Mouse (Mus musculus) frontal cortex, postnatal 25 days (tissue): Measurements from ENCODE around the gene Nfib.

ENCODE experiments used
- DNase-seq, 2 experiments: peaks; one replicate each; pipeline ENCODE4 v3.0.0; 2022; ENCODE audit warnings: low spot score in 2 of 2

Nfib gene

GRCm38 (mm10) chr4:82540466-82540990, 165.0 kb downstream of the Nfib start:
- no peak for DNase-seq

DNA sequence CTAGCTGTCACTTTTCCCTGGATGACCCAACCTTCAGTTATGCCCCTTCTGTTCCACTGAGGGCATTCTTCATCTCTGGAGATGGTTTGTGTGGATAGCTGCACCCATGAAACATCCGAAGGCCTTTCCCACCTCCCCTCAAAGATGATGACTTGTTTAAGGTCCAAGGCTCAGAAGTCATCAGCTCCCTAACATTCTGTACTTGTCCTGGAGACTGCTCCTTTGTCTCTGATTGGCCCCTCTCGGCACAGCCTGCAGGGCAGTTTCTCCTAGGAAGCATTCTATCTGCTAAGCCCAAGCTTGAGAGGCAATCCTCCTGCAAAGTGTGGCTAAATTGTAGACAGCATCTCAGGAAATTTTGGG, 165.5 kb downstream of the Nfib start:
- no peak for DNase-seq

GRCm38 (mm10) chr4:82539406-82540047, 166.0 kb downstream of the Nfib start:
- no peak for DNase-seq

DNA sequence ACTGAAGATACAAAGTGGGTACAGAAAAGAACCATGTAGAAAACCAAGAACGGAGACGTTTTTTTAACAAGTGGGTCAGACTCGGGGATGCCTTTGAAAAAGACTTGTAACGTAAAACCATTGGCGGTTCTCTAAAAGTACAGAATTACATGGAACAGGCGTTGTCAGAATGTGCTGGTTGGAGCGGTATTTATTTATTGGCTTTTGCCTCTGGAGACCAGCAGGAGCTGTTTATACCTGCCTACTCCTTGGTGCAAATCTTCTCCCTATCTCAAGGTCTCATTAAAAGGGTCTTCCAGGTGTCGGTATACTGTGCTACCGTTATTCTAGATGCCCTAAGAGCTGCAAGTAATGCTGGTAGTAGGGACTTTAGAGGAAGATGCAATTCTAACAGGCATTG, 166.7 kb downstream of the Nfib start:
- DNase-seq = no peak

DNA sequence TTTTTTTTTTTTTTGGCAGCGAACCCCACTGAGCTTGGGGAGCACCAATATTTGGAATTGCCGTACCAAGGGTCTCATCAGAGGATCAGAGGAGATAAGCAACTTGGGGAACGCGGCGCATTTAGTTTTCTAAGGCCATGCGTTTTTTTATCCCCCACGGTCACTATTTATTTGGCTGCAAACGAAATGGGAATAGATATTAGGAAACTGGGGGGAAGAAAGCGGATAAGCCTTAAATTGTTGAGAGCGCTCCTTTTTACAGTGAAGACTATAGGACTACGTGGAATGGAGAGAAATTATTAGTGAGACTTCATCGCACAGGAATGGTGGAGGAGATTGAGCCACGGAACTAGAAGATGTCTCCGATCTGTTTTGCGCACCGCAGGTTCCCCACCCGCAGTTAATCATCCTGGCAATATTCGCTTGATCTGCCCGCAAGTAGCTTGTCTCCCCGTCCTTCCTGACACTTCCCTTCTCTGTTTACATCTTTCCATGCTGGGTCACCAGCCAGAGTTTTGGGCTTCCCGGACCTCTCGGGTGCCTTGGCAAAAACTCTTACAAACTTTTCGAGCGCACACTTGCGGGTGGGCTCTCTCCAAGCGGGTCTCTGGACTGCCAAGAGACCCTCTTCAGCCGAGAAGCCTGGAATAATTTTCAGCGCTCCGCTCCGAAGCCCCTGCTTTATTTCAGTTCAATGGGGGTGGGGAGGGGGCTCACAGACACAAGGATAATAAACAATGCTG, 167.3 kb downstream of the Nfib start:
- DNase-seq = no peak

- DNase-seq = no peak
These were observed 168.1 kb downstream of the Nfib start for GRCm38 (mm10) chr4:82537279-82537967.

GRCm38 (mm10) chr4:82536435-82537278, 168.9 kb downstream of the Nfib start:
- DNase-seq = no peak

DNA sequence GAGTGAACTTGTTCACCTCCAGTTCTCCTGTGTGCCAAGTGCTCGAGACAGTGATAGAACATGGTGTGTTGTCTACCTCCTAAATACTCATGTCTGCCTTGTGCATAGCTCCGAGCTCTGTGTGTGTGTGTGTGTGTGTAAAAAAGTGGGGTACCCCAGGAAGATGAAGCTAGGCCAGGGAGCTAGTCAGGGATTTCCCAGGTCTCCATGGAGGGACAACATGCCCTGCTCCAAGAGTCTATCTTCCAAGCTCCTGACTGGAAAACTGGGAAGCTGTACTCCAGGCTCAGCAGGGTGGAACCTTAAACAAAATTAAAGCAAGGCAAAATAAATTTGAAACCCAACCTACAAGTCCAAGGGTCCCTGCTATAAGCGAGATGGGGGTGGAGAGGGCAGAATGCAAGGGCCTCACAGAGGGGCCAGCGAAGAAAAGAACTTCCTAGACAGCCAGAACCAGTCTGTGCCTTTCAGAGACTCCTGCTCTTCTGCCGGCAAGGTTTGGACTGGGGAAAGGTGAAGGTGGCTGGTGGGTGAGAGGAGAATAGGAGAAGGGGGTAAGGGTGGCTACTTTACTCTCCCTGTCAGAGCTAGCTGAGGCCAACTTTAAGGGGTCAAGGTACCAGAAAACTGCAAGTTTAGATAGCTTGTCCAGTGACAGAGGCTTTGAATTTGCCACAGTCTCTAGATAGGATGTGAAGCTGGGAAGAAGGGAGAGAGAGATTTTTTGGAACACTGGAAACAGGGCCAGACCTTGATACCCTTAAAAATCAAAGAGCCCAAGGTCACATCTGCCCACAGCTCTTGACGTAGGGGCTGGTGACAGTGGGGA, 169.7 kb downstream of the Nfib start:
- no peak for DNase-seq

DNA sequence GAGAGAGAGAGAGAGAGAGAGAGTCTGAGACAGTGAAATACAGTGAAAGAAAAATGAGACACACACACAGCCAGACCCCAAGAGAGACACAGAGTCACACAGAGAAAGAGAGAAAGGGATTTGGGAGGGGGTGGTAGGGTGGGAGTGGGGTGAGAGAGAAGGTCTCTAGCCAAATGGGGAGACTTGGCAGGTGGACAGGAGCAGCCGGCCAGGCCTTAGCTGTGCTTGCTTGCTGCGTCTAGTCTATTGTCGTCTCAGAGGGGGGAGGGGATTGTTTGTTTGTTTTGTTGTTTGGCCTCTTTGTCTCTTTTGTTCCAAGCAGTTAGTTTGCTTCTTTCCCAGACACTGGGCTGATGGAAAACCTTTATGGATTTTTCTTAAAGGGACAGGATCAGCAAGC, 172.3 kb downstream of the Nfib start:
- no peak for DNase-seq

DNA sequence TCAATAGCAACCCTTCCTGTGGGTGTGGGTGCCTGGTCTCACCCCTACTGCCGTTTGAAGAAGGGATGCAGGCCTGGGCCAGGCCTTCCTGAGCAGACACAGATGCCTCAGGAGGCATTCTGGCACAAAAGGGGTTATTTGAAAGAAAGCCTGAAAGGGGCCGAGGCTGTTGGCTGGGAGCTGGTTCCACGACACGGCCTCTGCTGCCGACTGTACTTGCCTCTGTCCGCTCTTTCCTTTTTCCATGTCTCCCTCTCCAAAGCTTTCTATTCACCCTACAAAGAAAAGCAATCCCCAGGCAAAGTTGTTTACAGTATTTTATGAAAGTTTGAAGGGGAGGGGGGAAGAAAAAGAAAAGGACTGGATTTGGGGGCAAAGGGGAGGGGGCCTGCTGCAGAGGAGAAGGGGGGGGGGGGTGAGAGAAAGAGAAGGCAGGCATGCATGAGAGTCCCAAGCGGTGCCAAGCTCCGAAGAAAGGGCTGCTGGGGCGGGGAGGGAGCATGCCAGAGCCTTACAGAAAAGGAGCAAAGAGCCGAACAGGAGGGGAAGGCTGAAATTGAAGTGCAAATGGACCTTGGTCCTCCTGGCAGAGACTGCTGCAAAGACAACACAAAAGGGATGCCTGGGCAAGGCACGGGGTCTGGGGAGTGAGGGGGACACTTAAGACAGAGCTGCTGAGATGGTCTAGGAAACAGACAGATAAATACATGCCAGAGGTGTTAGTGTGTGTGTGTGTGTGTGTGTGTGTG, 172.9 kb downstream of the Nfib start:
- DNase-seq = no peak

GRCm38 (mm10) chr4:82531977-82532376, 173.6 kb downstream of the Nfib start:
- no peak for DNase-seq

DNA sequence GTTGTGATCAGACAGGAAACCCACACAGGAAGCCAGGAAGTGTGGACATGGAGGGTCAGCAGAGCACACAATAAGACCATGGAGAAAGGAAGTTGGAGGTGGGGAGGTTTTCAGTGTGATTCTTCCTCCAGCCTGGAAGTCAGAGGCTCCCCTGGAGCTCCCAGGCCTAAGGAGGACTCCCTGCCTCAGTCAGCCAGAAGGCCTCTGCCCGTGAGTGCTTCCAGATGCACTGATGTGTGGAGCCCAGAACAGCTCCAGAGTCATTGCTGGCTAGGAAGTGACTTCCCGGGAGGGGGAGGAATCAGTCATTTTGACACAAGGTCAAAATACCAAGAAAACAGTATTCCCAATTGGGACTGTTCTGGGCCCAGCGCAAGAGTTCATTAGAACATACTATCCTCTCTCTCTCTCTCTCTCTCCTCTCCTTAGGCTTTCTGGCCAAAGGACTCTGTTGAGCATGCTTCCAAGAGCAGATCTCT, 174.6 kb downstream of the Nfib start:
- no peak for DNase-seq

GRCm38 (mm10) chr4:82528978-82529377, 176.6 kb downstream of the Nfib start:
- DNase-seq = no peak

DNA sequence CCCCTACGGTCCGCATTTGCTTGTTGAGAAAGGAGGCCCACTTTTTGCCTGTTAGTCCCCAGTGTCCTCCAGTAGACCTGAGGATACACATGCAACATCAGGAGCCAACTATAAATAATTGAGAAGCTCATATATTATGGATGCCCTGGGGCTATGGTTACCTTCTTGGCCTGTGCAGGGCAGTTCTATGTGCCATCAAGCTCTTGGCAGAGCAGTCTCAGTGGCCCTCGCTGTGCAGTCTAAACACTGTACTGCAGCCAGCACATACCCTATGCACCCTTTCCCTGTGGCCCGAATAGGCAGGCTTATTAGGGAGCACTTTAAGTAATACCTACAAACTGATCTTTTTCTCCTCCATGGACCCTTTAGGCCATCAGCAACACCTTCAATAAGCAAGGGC, 185.6 kb downstream of the Nfib start:
- DNase-seq = no peak

- DNase-seq = no peak
These were observed 187.4 kb downstream of the Nfib start for GRCm38 (mm10) chr4:82518132-82518531.

DNA sequence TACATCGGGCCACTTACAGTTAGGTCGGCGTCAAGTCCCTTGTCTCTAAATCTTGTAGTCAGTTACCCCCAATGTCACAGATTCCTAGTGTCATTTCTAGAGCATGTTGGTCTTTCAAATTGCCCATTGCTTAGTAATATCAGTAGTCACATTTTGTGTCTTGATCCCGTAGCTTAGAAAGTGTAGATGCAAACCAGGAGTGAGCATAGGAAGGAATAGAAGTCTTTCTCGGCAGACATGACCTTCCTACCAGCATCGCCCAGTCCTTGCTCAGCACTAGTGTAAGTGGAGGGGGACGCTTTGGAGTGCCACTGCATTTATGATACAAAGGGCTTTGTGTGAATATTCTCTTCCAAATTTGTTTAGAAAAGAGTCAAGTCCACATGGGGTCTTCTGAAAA, 188.2 kb downstream of the Nfib start:
- no peak for DNase-seq

GRCm38 (mm10) chr4:82516211-82516795, 189.2 kb downstream of the Nfib start:
- DNase-seq = no peak

- no peak for DNase-seq
These were observed 190.6 kb downstream of the Nfib start for GRCm38 (mm10) chr4:82514921-82515320.

DNA sequence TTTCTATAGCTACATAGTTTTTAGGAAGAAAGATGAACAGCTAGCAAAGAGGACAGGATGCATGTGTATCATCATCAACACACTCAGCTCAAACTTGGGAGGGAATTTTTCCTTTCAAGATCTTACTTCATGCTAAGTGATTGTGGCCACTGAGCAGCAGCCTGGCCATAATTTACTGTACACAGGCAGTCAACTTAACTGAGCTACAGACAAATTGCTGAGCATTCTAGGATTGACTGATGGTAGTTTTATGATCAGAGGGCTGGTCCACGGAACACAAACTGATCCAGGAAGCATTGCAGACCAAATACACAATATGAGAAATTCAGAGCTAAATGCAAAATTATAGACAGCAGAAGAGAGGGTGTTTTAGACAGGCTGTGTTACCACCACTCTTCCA, 191.2 kb downstream of the Nfib start:
- no peak for DNase-seq

- no peak for DNase-seq
These were observed 192.2 kb downstream of the Nfib start for GRCm38 (mm10) chr4:82513426-82513750.
